Mouse (Mus musculus): ENCODE data around the gene Sdk2.

- no peak for TF ChIP-seq POLR2A (IDR thresholded peaks at IDR 0.05; ENCODE audit: extremely low read depth, insufficient read depth, low read length)
- no peak for TF ChIP-seq CTCF (IDR thresholded peaks at IDR 0.05; ENCODE audit: extremely low read depth, insufficient read depth, low read length)
Observed at GRCm38 (mm10) chr11:113849322-113849721, 217.5 kb downstream of the Sdk2 start.

Data from cortical plate, adult 2 months (tissue).